Mouse (Mus musculus) heart, embryonic 14.5 days (tissue): ENCODE results near the gene Taf9. TPM values are rescaled to one million over a fixed set of nuclear protein-coding genes. Genes with fewer than 3 reads are reported as not detected.

ENCODE experiments used
- ATAC-seq: fragments of 200-750 bp; cut with Nextera tagmentation; 2 replicates; pipeline ENCODE4 v1.8.0; 2017; ENCODE audit warnings: low read depth, moderate TSS enrichment; ENCODE audit not compliant: insufficient number of reproducible peaks, insufficient read depth, low FRiP score
- H3K27ac ChIP-seq, 2 experiments: fragments of 200-500 bp in 1 of 2; fragments of 300-500 bp in 1 of 2; sonication (generic) in 1 of 2; replicated peaks in 1 of 2; 2 replicates each; pipeline ENCODE4 v1.5.1; 2012 to 2014; ENCODE audit warnings: low read depth in 2 of 2, low read length in 2 of 2, control low read depth in 1 of 2, mild to moderate bottlenecking in 1 of 2, mixed read lengths in 1 of 2; ENCODE audit not compliant: control insufficient read depth in 1 of 2, insufficient read depth in 1 of 2
- H3K27me3 ChIP-seq: fragments of 300-500 bp; sonication (generic); 2 replicates; pipeline ENCODE4 v1.6.1; 2014; ENCODE audit warnings: mild to moderate bottlenecking, low read length, control low read depth; ENCODE audit not compliant: control insufficient read depth, insufficient read depth
- H3K36me3 ChIP-seq: fragments of 300-500 bp; sonication (generic); 2 replicates; pipeline ENCODE4 v1.6.1; 2014; ENCODE audit warnings: mild to moderate bottlenecking, control low read depth, low read length, mixed read lengths; ENCODE audit not compliant: control insufficient read depth, insufficient read depth
- H3K4me1 ChIP-seq, 2 experiments: fragments of 200-500 bp in 1 of 2; fragments of 300-500 bp in 1 of 2; sonication (generic) in 1 of 2; 2 replicates each; pipeline ENCODE4 v1.6.1; 2012 to 2014; ENCODE audit warnings: low read length in 2 of 2, control low read depth in 1 of 2, mixed read lengths in 1 of 2; ENCODE audit not compliant: control insufficient read depth in 2 of 2, insufficient read depth in 2 of 2
- H3K4me2 ChIP-seq: fragments of 300-500 bp; sonication (generic); 2 replicates; pipeline ENCODE4 v1.6.1; 2014; ENCODE audit warnings: mild to moderate bottlenecking, low read length
- H3K4me3 ChIP-seq, 2 experiments: fragments of 200-500 bp in 1 of 2; fragments of 300-500 bp in 1 of 2; sonication (generic) in 1 of 2; 2 replicates each; pipeline ENCODE4 v1.5.1; 2012 to 2014; ENCODE audit warnings: low read length in 2 of 2, mild to moderate bottlenecking in 2 of 2, control low read depth in 1 of 2, low read depth in 1 of 2, moderate library complexity in 1 of 2; ENCODE audit not compliant: control insufficient read depth in 1 of 2, insufficient read depth in 1 of 2
- H3K9ac ChIP-seq: fragments of 300-500 bp; sonication (generic); 2 replicates; pipeline ENCODE4 v1.6.1; 2014; ENCODE audit warnings: mild to moderate bottlenecking, low read length
- H3K9me3 ChIP-seq: fragments of 300-500 bp; sonication (generic); 2 replicates; pipeline ENCODE4 v1.6.1; 2016; ENCODE audit warnings: low read length, control low read depth; ENCODE audit not compliant: control insufficient read depth
- WGBS: fragments of 180-500 bp; shearing (Covaris S2); extraction: QIAGEN DNeasy Blood & Tissue Kit; methylation state at CpG from one replicate; pipeline ENCODE4 v1.1.7; 2014; 5-methylcytosine and 5-hydroxymethylcytosine counted together
- polyA plus RNA-seq: library from polyadenylated mRNA; unstranded; fragments of >200 nt; fragmentation: Nextera tagmentation; extraction: Ambion mirVana; gene quantifications from 2 replicates; pipeline ENCODE4 v1.2.1, GENCODE M21; 2014

Taf9 gene
- polyA plus RNA-seq, 1 experiment from 2014 or later = 8.5 TPM

- 94% methylated on average over 8 of the region's 8 CpGs for WGBS
- Histone ChIP-seq H3K4me3 (no peak overlapping the region), H3K9me3 (no peaks in the 10 kb centered on the region), H3K4me1 (peaks cover 0 to 9% of the 10 kb centered on the region in 2 experiments), H3K9ac (no peak overlapping the region), H3K27me3 (no peaks in the 10 kb centered on the region), H3K36me3 (peaks cover 52% of the 10 kb centered on the region), H3K27ac (no peak overlapping the region), H3K4me2 (no peak overlapping the region)
- ATAC-seq = no peak
Observed at GRCm38 (mm10) chr13:100648223-100648622, 3.2 kb upstream of the Taf9 start.

DNA sequence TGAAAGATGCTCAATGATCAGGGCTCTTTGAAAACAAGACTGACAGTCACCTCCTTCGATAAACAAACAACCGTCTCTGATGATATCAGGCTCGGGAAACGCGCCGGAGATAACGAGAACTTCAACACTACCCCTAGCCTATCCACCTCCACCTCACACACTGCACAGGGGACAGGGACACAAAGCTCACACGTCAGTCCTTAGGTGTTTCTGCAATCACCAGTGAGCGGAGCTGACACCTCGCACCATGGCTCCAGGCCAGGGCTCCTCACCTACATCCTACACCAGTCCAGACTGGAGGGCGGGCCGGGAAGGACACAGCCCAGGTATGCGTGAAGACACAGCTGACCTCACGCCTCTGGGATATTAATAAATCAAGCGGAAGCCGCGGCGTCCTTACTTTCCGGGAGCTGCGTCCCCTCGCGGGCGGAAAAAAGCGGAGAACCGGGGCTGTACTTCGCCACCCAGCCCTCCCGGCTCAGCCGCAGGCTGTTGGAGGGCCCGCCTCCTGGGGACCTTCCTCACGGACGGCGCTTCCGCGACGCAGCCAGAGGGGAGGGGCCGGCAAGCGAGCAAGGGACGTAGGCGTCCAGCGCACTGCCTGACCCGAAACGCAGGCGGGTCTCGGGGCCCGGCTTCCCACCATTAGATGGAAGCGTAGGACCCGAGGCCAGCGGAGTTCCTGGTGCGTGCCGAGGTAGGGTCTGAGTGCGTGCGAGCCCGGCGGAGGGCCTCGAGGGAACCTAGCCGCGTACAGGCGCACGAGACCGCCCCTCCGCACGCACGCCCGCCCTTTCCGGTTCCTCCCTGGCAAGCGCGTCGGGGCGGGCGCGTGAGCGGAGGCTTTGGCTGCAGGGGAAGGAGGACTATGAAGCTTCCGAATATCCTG is 585 bp upstream of the Taf9 start, which contains the start of the genes Ak6 and Rad17:
Gene Ak6 (plus strand): TSS at position 430 of the 889 bp plus-strand sequence.
Gene Rad17 (minus strand): TSS at position 502 of the 889 bp plus-strand sequence.
- Histone ChIP-seq H3K27ac (peak within 1 kb of the TSS; percentile 95 to 96), H3K36me3 (peaks cover 35% of the 10 kb centered on the region), H3K9ac (peak within 1 kb of the TSS; percentile 89), H3K4me2 (peak within 1 kb of the TSS; percentile 85), H3K4me1 (peaks cover 0 to 9% of the 10 kb centered on the region in 2 experiments), H3K27me3 (no peaks in the 10 kb centered on the region), H3K9me3 (no peaks in the 10 kb centered on the region), H3K4me3 (peak within 1 kb of the TSS; percentile 57 to 73)
- peak; percentile 95 for ATAC-seq
- WGBS = under 1% methylated on average over 68 of the region's 73 CpGs

DNA sequence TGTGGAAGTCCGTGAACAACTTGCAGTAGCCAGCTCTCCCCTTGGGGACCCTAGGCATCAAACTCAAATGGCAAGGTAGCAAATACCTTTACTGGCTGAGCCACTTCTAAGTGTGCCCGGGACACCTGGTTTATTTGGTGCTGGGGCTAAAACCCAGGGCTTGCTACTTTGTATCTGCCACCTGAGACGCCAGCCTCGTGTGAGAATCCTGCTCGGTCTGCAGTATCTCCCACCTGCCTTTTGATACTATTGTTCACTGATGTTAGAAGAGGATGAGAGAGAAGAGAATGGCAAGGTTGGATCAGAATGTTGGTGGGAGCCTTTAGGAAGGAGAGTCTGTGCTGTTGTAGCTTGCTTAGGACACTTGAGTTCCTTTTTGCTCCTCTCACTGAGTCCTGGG is 6.7 kb downstream of the Taf9 start:
- Histone ChIP-seq H3K9me3 (no peaks in the 10 kb centered on the region), H3K4me2 (no peak overlapping the region), H3K9ac (no peak overlapping the region), H3K36me3 (peaks cover 22% of the 10 kb centered on the region), H3K27me3 (no peaks in the 10 kb centered on the region), H3K4me1 (no peaks in the 10 kb centered on the region), H3K27ac (no peak overlapping the region), H3K4me3 (no peak overlapping the region)
- WGBS = 84% methylated on average over 5 of the region's 5 CpGs
- ATAC-seq = no peak

- H3K27me3 ChIP-seq = no peaks in the 10 kb centered on the region
- no peak for ATAC-seq
- no peak overlapping the region for H3K9ac ChIP-seq
- no peak overlapping the region for H3K4me3 ChIP-seq
- no peak overlapping the region for H3K4me2 ChIP-seq
- no peaks in the 10 kb centered on the region for H3K4me1 ChIP-seq
- WGBS = 51% methylated on average over 4 of the region's 4 CpGs
- peaks cover 27% of the 10 kb centered on the region for H3K36me3 ChIP-seq
- H3K27ac ChIP-seq = no peak overlapping the region
- H3K9me3 ChIP-seq = no peaks in the 10 kb centered on the region
Observed at GRCm38 (mm10) chr13:100659864-100660456, 8.6 kb downstream of the Taf9 start.

DNA sequence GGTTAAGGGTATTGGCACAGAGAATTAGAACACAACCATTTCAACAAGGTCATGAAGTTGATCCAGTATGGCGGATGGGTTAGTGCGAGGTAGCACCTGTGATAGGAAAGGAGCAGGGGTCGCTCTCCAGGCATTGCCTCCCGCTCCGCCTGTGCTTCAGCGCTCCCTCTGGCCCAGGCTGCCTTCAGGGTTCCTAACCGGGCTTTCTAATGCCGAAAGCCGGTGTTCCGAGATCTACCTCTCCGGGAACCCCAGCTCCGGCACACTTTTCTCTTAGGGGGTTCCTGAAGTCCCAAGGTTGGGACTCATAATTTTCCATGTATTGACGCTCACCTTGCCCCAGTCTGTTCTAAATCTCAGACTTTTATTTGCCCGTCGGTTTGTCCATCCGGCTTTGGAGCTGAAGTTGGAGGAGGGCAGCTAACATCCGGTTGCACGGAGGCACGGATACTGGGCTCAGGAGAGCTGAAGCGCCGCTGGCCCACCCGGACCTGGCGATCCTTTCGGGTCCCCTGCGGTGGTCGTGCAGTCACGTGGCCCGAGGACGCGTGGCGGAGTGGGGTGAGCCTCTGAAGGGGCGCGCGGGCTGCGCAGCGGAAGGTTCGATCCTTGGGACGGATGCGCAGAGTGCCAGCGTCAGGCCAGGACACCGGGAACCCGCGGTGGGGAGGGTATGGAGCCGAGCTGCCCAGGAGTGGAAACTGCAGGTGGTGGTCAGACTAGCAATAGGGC is 18.1 kb downstream of the Taf9 start, which contains the start of gene Ccdc125:
Gene Ccdc125 (plus strand): TSS at position 427 of the 732 bp plus-strand sequence.
- H3K9me3 ChIP-seq = no peaks in the 10 kb centered on the region
- H3K27ac ChIP-seq = peak within 1 kb of the TSS; percentile 49 to 58; a peak in 3 of 4 replicates
- H3K36me3 ChIP-seq = peaks cover 19% of the 10 kb centered on the region
- peak within 1 kb of the TSS; percentile 74 for H3K4me2 ChIP-seq
- peaks cover 0 to 4% of the 10 kb centered on the region in 2 experiments; a peak in 1 of 4 replicates for H3K4me1 ChIP-seq
- peak; percentile 57 for ATAC-seq
- no peaks in the 10 kb centered on the region for H3K27me3 ChIP-seq
- peak within 1 kb of the TSS; percentile 68 to 89 for H3K4me3 ChIP-seq
- WGBS = under 1% methylated on average over 44 of the region's 44 CpGs
- peak within 1 kb of the TSS; percentile 82 for H3K9ac ChIP-seq

GRCm38 (mm10) chr13:100670181-100670741 is 18.9 kb downstream of the Taf9 start:
- peak overlapping the region in 1 of 2 experiments; percentile 58; a peak in 1 of 4 replicates for H3K27ac ChIP-seq
- peak overlapping the region; percentile 68 to 89; a peak in 3 of 4 replicates for H3K4me3 ChIP-seq
- WGBS = 52% methylated on average over 9 of the region's 9 CpGs
- no peak for ATAC-seq
- H3K27me3 ChIP-seq = no peaks in the 10 kb centered on the region
- H3K36me3 ChIP-seq = peaks cover 16% of the 10 kb centered on the region
- H3K9me3 ChIP-seq = no peaks in the 10 kb centered on the region
- peak overlapping the region; percentile 74 for H3K4me2 ChIP-seq
- peaks cover 0 to 4% of the 10 kb centered on the region in 2 experiments; a peak in 1 of 4 replicates for H3K4me1 ChIP-seq
- peak overlapping the region; percentile 82 for H3K9ac ChIP-seq
